Mouse (Mus musculus) embryo, embryonic 11 days (tissue): ENCODE measurements around the gene Gli3.
A peak's percentile ranks its signal among the peaks of the same experiment; 100 is the strongest.

Experiments used
- DNase-seq: peaks from one replicate; pipeline ENCODE4 v3.0.0-alpha.2; 2015

Gene Gli3

DNA sequence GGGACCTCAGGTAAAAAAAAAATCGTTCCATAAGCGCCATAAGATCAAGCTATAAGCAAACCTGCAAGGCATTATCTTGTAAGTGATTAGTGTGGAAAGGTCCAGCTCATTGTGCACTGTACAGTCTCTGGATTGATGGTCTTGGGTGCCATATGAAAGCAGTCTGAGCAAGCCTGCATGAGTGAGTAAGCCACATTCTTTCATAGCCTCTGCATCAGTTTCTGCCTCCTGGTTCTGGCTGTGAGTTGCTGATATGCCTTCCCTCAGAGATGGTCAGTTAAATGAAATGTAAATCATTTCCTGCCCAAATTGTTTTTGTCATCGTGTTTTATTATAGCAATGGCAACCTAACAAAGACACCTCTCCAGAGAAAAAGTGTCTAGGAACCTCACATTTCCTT, 98.4 kb downstream of the Gli3 start:
- no peak for DNase-seq

DNA sequence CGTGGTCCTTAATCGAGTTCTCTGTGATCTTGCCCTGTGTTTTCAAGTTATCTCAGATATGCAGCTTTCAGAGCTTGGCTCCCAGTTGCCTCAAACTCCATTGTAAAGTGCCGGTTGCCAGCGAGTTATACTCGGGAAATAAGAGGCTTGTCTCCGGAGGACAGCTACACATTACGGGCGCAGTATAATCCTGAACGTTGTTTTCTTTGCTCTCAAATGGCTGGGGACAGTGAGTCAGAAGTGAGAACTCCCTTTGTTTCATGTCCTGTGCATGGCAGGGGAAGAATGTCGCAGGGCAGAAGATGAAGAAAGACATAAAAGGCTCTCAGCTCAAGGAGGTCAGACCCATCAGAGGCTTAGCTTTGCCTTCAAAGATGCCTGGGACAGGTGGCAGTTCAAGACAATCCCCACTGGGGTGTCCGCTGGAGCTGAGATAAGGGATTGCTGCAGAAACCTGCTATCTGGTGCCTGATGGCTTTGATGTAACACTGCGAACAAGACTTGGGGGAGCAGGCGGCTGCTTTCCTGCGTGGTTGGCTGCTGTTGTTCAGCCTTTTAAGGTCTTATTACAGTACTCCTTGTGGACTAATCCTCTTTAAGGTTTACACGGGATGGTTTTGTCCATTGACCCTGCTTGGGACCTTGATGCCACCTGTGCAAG, 108.0 kb downstream of the Gli3 start:
- DNase-seq, result no peak

DNA sequence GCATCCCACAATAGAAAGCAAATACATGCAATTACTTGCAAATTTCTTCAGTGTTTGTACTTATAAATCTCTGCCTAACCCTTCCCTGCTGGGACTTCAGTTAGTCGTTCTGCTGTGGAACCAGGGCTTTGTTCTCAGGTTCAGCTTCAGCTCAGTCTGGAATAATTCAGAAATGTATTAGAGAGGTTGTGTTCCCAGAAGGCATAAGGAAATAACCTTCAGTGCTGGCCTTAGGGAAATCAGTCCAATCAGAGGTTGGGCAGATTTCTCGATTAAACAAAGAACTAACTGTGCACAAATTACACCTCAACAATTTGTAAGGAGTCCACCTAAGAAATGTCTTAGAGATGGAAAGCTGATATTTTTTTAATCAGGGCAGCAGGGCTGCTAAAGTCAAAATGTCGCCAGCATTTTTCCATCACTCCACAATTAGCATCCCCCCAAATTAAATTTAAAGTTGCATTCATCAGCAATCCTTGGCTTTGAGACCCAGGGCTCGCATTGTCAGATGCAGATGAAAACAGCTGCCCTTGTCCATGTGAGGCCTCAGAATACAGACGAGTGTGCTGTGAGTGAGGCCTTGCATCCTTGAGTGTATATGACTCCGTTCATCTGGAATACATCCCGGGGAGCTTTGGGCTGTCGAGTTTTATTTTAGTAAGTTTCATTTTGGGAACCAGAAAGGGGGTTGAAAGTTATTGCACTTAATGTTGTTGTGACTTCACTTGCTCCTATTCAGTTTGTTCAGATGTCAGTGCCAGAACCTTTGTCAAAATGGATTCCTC, 114.3 kb downstream of the Gli3 start:
- DNase-seq, result peak; percentile 25

GRCm38 (mm10) chr13:15580458-15580857, 117.4 kb downstream of the Gli3 start:
- no peak for DNase-seq

- DNase-seq, result no peak
These were observed 122.9 kb downstream of the Gli3 start for GRCm38 (mm10) chr13:15585941-15586340.

DNA sequence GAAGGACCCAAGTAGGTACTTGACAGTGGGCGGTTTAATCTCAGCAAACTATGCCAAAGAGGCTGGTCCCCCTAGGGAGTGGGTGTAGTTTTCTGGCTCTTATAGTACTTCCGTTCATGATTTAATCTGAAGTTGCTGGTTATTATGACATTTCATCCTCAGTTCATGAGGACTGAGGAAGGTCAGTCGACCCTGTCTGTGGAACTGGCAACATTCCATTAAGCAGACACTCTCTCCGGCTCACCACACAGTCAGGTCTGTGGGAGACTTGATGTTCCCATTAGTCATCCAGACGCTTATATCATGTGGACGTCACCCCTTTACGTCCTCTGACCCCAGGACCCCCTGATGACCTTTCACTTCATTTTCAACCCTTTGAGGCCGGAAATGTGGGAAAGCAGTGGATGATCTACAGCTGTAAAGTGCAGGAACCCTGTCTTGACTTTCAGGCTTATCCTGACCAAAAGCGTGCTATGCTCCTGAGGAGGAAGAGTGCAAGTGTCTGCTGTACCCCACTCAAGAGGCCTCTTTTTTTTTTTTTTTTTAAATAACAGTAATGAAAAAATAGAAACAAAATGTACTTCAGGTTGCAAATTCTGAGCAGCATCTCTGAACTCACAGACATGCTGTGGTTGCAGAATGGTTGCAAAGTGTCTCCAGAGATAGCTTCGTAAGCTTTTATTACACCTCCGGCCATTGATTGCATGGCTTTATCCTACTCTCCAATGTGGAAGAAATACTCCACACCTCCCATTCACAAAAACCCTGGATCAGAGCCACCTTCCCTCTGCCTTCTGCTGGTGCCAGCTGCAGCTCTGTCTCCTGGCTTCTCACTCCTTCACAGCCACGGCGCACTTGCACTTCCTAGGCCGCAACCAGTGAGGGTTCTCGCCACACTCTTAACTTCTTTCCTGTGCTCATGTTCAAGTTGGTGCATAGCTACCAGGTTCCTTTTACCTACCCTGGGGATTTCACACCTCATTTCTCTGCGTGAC, 125.5 kb downstream of the Gli3 start:
- peak; percentile 43 for DNase-seq

DNA sequence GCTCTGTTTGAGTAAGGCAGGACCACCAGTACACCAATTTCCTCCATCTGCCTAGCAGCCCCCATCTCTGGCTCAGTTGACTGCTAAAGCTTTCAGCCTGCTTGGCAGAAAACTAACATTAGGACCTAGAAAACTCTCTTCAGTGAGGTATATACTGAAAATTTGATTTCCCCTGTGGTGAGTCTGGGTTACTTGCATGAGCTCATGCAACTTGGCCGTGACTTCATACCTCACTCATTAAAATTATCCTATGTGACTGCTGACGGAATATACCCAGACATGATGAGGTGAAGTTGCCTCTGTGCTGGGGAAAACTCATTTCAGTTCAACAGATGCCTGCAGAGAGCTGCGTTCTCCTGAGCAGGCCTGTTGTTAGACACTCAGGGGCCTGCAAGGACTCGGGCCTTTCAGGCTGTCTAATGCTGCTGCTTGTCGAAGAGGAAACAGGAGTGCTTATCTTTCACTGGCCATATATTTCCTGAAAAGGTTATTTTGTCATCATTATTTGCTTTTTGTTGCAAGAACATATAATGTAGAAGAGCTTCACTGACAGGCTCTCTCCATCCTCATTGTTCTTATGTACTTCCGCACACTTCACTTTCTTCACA, 127.4 kb downstream of the Gli3 start:
- DNase-seq, result no peak

GRCm38 (mm10) chr13:15596667-15597066, 133.6 kb downstream of the Gli3 start:
- no peak for DNase-seq

DNA sequence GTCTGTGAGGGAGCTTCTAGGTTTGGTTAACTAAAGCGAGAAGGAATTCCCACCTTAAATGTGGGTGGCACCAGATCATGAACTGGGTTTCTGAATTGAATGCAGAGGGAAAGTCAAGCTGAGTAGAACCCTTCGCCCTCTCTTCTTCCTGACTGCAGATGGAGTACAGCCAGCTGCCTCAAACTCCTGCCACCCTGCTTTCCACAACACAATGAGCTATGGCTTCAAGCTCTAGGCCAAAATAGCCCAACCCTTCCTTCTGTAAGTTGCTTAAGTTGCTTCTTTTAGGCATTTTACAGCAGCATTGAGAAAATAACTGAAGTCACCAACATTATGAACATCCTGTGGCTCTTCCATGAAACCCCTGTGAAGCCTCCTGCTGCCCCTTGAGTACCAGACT, 136.7 kb downstream of the Gli3 start:
- no peak for DNase-seq

- no peak for DNase-seq
These were observed 139.1 kb downstream of the Gli3 start for GRCm38 (mm10) chr13:15602161-15602560.

DNA sequence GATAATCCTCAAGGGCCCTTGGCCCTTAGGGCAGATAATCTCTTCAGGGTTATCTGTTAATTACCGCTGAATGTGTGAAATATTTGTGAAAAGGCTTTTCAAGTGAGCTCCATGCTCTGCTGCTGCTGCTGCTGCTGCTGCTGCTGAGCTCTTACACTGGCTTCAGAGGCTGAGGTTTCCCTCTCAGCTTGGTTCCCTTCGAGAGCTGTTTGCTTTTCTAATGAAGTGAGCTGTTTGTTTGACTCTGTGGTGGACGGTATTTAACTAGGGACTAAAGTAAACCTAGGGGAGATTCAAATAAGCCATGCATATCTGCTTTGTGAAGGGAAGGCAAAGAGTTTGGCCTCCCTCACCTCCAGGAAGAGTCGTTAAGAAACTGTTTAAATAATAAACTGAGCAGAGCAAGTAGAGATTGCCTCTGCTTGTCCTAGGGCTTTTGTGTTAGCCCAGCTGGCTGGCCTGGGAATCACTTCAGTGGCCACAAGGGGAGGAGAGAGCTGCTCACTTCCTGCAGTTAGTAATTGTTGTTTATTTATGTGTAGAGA, 139.7 kb downstream of the Gli3 start:
- peak; percentile 56 for DNase-seq

GRCm38 (mm10) chr13:15604074-15604473, 141.0 kb downstream of the Gli3 start:
- DNase-seq, result no peak

DNA sequence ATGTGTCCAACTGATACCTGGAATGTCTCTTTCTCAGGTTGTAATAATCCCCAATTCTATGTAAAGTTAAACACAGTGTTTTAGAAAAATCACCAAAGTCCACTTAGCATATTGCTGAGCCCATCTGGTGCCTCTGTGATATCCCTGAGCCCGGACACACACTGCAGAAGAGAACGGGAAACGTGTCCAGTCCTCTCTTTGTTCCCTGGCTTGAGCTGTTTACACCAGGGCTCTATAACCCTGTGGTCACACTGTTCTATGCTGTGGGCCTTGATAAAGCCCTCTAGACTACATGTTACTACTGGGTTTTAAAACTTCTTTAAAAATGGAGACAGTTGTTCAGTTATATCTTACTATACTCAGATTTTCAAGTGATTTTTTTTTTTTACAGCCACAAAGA, 154.4 kb downstream of the Gli3 start:
- DNase-seq, result no peak

DNA sequence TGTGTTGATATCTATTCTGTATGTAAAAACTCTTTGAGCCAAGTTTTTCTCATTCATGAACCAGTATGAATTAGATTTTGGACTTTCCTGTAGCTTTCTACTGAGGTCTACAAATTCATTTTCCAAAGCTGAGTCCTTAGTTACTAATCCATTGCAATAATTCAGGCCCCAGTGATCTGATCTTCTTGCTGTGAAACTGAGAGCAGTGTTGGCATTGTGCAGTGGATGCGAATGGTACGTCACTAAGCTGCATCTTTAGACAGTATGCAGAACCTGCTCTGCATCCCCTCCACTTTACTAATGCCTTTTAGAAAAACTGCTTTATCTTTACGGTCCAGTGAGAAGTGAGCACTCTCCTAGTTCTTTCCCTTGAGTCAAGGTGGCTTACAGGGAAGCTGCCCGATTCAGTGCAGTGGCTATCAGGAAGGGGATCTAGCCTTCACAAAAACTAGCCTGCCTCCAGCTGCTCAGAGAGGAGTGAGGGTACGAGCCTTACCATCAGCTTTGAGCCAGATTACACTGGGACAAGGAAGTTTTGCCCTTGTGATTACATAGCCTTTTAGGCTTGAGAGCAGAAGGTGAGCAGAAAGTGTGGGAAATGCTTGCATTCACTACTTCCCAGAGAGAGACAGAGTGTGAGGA, 155.1 kb downstream of the Gli3 start:
- DNase-seq, result no peak

DNA sequence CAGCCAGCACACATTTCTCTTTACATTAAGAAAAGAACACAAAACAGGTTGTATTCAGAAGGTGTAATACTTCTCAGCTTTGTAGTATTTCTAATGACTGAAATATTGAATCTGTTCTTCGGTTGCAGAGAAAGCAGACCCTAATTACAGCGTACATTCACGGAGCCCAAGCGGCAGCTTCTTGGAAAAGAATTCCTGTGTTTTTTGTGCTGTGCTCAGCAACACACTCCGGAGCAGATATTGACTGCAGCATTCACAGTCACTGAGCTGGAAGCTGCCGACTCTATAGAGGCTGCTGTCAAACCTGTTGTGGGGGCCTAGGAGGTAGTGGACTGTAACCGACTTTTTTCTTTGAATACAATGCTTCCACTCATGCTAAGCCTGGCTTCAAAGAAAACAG, 158.0 kb downstream of the Gli3 start:
- DNase-seq, result peak; percentile 49

- peak; percentile 46 for DNase-seq
These were observed 161.7 kb downstream of the Gli3 start for GRCm38 (mm10) chr13:15624490-15625353.

GRCm38 (mm10) chr13:15641548-15641947, 178.5 kb downstream of the Gli3 start:
- DNase-seq, result no peak

- DNase-seq, result no peak
These were observed 197.5 kb downstream of the Gli3 start for GRCm38 (mm10) chr13:15660502-15660901.

DNA sequence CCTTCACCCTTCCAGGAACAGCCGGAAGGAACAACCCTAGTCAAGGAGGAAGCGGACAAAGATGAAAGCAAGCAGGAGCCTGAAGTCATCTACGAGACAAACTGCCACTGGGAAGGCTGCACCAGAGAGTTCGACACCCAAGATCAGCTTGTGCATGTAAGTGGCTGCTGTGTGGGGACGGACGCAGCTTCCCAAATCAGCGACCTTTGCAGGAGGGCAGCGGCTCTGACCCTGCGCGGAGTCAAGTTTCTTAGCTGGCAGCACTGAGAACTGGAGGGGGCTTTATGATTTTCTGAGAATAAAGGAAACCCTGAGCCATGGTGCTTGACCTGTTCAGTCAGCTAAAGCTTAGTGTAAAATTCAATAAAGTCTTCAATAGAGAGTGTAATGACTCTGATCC, 199.3 kb downstream of the Gli3 start:
- peak; percentile 54 for DNase-seq

GRCm38 (mm10) chr13:15664580-15665201, 201.7 kb downstream of the Gli3 start:
- DNase-seq, result peak; percentile 63

DNA sequence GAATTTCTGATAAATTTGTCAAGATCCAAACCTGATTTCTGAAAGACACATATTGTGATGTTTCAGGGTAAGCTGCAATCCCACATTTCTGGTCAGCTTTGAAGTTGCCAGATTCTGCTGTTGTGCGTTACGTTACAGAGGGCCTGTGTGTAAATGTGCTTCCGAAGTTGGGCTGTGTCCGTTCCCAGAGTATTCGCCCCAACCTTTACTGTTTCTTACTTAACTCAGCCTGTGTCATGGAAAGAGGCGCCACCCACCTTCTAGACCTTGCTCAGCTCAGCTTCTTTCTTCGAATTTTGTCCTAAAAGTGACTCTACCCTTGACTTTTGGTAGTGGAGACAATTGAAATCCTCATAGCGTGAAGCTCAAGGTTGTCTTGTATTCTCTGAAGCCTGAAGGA, 202.5 kb downstream of the Gli3 start:
- DNase-seq, result no peak
